Mouse (Mus musculus) heart, postnatal 0 days (tissue): ENCODE measurements around the gene Rnaset2b.
"Not testable (repeated sequence)": the region's sequence is repeated elsewhere in the genome, so short reads cannot be mapped to it uniquely, and the experiment has no call there.

Source experiments
- CTCF ChIP-seq: IDR thresholded peaks from 2 replicates; pipeline ENCODE4 v1.5.1; 2016; ENCODE audit warnings: antibody characterized with exemption, control low read depth, low read depth
- EP300 ChIP-seq: IDR thresholded peaks from 2 replicates; pipeline ENCODE4 v1.6.1; 2016; ENCODE audit warnings: antibody characterized with exemption, low read depth

- TF ChIP-seq CTCF, EP300: not testable (repeated sequence)
Measured at GRCm38 (mm10) chr17:7001790-7002585, 31.6 kb downstream of the Rnaset2b start.
